Mouse (Mus musculus) intestine, embryonic 15.5 days (tissue): ENCODE results near the gene Esr1. TPM values are rescaled to one million over a fixed set of nuclear protein-coding genes. Genes with fewer than 3 reads are reported as not detected.
A peak's percentile ranks its signal among the peaks of the same experiment; 100 is the strongest.

Experiments
- ATAC-seq: fragments of 200-750 bp; cut with Nextera tagmentation; 2 replicates; pipeline ENCODE4 v1.8.0; 2017; ENCODE audit warnings: moderate TSS enrichment, moderate library complexity
- H3K27ac ChIP-seq: fragments of 300-500 bp; sonication (generic); 2 replicates; pipeline ENCODE4 v1.5.1; 2015; ENCODE audit warnings: mild to moderate bottlenecking, inconsistent platforms
- H3K27me3 ChIP-seq: fragments of 300-500 bp; sonication (generic); replicated peaks from 2 replicates; pipeline ENCODE4 v1.6.1; 2015; ENCODE audit warnings: inconsistent platforms
- H3K36me3 ChIP-seq: fragments of 300-500 bp; sonication (generic); 2 replicates; pipeline ENCODE4 v1.6.1; 2015; ENCODE audit warnings: inconsistent platforms
- H3K4me1 ChIP-seq: fragments of 300-500 bp; sonication (generic); replicated peaks from 2 replicates; pipeline ENCODE4 v1.6.1; 2015; ENCODE audit warnings: inconsistent platforms
- H3K4me2 ChIP-seq: fragments of 300-500 bp; sonication (generic); replicated peaks from 2 replicates; pipeline ENCODE4 v1.6.1; 2015; ENCODE audit warnings: mild to moderate bottlenecking, inconsistent platforms
- H3K4me3 ChIP-seq: fragments of 300-500 bp; sonication (generic); replicated peaks from 2 replicates; pipeline ENCODE4 v1.5.1; 2015; ENCODE audit warnings: inconsistent platforms
- H3K9ac ChIP-seq: fragments of 300-500 bp; sonication (generic); 2 replicates; pipeline ENCODE4 v1.6.1; 2015; ENCODE audit warnings: inconsistent platforms
- H3K9me3 ChIP-seq: fragments of 300-500 bp; sonication (generic); 2 replicates; pipeline ENCODE4 v1.6.1; 2016; ENCODE audit warnings: inconsistent platforms
- WGBS: fragments of 180-500 bp; shearing (Covaris S2); methylation state at CpG from one replicate; pipeline ENCODE4 v1.1.7; 2015; 5-methylcytosine and 5-hydroxymethylcytosine counted together
- polyA plus RNA-seq: library from polyadenylated mRNA; unstranded; fragments of >200 nt; fragmentation: Nextera tagmentation; extraction: Ambion mirVana; gene quantifications from 2 replicates; pipeline ENCODE4 v1.2.1, GENCODE M21; 2015

The Esr1 gene
- polyA plus RNA-seq, 1 experiment from 2014 or later = 0.59 TPM

DNA sequence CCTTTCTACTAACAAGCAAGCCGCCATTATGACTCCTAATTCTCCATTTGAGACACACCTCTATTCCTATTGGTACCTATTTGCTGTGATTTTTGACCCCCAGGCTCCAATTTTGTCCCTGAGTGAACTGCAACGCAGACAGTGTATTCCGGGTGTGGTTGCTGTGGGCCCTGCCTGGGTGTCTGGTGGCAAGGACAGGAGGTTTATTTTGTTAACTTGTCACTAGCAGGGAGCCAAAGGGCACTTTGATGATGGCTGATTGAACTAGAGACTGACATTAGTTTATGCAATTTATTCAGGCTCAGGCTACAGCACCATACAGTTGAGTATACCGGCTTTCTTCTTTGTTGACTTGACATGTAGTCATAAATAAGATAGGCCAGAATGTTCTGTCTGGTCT lies 13.2 kb downstream of the Esr1 start:
- H3K27ac ChIP-seq = no peak overlapping the region
- H3K36me3 ChIP-seq = no peaks in the 10 kb centered on the region
- no peak for ATAC-seq
- H3K9me3 ChIP-seq = no peaks in the 10 kb centered on the region
- H3K27me3 ChIP-seq = no peaks in the 10 kb centered on the region
- no peak overlapping the region for H3K4me3 ChIP-seq
- WGBS = 57% methylated on average over 4 of the region's 4 CpGs
- H3K4me2 ChIP-seq = no peak overlapping the region
- H3K9ac ChIP-seq = no peak overlapping the region
- no peaks in the 10 kb centered on the region for H3K4me1 ChIP-seq

DNA sequence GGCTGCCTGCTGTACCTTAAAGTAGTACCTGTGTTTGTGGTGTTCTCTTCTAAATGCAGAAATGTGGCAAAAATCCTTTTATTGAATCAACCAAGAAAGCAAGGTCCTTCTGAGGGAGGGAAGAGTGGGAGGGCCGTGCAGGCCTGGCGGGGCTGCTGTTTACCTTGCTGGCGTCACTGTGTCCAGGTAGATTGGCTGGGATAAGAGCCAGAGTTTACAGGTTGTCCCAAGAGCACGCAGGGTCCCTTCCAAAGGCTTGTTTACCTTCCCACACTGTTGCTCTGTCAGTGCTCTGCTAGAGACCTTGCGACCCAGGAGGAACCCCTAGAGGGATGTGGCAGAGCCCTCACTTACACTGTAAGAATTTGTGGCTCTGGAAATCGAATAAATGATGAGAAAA lies 13.9 kb downstream of the Esr1 start:
- 39% methylated on average over 6 of the region's 6 CpGs for WGBS
- Histone ChIP-seq H3K27ac (no peak overlapping the region), H3K36me3 (no peaks in the 10 kb centered on the region), H3K4me2 (no peak overlapping the region), H3K27me3 (no peaks in the 10 kb centered on the region), H3K9ac (no peak overlapping the region), H3K4me1 (no peaks in the 10 kb centered on the region), H3K9me3 (no peaks in the 10 kb centered on the region), H3K4me3 (no peak overlapping the region)
- no peak for ATAC-seq

DNA sequence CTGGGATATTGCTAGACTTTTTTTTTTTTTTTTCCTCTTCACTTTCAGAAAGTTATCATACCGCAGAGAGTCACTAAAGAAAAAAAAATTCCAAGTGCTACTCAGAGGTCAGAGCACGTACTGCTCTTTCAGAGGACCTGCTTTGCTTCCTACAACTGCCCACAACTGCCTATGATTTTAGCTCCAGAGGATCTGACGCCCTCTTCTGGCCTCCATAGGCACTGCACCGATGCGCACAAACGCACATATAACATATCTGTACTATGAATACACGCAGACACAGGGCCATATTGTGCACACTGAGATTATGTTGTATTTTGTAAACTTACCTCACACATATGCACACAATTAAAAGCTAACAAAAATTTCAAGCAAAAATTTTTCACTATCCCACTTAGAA lies 15.0 kb downstream of the Esr1 start:
- Histone ChIP-seq H3K9ac (no peak overlapping the region), H3K27ac (no peak overlapping the region), H3K27me3 (no peaks in the 10 kb centered on the region), H3K4me1 (no peaks in the 10 kb centered on the region), H3K4me3 (no peak overlapping the region), H3K4me2 (no peak overlapping the region), H3K36me3 (no peaks in the 10 kb centered on the region), H3K9me3 (no peaks in the 10 kb centered on the region)
- WGBS = 81% methylated on average over 7 of the region's 7 CpGs
- ATAC-seq = no peak

DNA sequence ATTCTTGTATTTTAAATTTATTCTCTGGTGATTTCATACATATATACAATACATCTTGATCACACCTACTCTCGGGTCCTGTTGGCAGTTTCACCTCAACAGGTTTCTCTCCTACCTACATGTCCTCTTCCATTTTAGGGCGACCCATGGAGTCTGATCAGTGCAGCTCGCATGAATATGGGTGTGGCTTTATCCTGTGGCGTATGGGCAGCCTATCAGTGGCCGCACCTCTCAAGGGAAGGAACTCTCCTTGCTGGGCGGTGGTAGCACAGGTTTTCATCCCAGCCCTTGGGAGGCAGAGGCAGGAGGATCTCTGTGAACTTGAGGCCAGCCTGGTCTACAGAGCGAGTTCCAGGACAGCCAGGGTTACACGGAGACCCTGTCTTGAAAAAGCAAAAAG lies 15.6 kb downstream of the Esr1 start:
- no peaks in the 10 kb centered on the region for H3K4me1 ChIP-seq
- 93% methylated on average over 8 of the region's 8 CpGs for WGBS

DNA sequence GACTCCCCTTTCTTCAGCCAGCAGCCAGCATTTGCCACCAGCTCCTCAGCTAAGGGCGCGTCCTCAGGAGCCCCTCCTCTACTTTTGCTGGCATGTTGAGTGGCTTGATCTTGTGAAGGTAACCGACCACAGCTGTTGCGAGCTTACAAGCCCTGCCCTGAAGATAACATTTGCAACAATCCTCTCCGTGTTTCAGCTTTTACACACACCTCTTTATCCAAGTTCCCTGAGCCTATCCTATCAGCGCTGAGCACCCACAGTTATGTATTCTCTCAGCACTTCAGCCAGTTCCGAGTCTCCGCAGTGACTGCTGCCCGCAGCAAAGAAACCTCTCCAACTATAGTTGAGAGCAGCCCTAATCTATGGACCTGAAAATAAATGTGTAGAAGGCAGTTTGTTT lies 16.0 kb downstream of the Esr1 start:
- Histone ChIP-seq H3K27ac (no peak overlapping the region), H3K9me3 (no peaks in the 10 kb centered on the region), H3K9ac (no peak overlapping the region), H3K36me3 (no peaks in the 10 kb centered on the region), H3K4me3 (no peak overlapping the region), H3K4me1 (no peaks in the 10 kb centered on the region), H3K4me2 (no peak overlapping the region), H3K27me3 (no peaks in the 10 kb centered on the region)
- no peak for ATAC-seq
- WGBS = 81% methylated on average over 9 of the region's 9 CpGs

More for the DNA sequence above, 15.6 kb downstream of the Esr1 start:
- H3K9me3 ChIP-seq = no peaks in the 10 kb centered on the region
- no peaks in the 10 kb centered on the region for H3K27me3 ChIP-seq
- H3K27ac ChIP-seq = no peak overlapping the region
- ATAC-seq = no peak
- H3K36me3 ChIP-seq = no peaks in the 10 kb centered on the region
- no peak overlapping the region for H3K4me3 ChIP-seq
- H3K9ac ChIP-seq = no peak overlapping the region
- no peak overlapping the region for H3K4me2 ChIP-seq

DNA sequence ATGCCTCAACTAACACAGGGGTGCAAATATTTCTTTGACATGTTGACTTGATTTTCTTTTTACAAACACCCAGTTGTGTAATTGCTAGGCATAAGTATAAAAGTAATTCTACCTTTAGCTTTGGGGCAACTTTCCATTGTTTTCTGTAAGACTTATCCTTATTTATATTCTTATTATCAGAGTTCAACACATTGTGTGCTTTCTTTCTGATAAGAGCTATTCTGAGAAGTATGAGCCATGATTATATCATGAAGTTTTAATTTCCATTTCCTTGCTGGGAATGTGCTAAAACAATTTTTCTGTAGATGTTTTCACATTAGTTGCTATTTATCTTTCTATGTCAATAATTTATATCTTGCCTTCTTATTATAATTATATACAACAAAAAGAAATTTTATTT lies 17.9 kb downstream of the Esr1 start:
- Histone ChIP-seq H3K4me3 (no peak overlapping the region), H3K4me2 (no peak overlapping the region), H3K9me3 (no peaks in the 10 kb centered on the region), H3K27ac (no peak overlapping the region), H3K9ac (no peak overlapping the region), H3K27me3 (no peaks in the 10 kb centered on the region), H3K36me3 (no peaks in the 10 kb centered on the region), H3K4me1 (no peaks in the 10 kb centered on the region)
- ATAC-seq = no peak

DNA sequence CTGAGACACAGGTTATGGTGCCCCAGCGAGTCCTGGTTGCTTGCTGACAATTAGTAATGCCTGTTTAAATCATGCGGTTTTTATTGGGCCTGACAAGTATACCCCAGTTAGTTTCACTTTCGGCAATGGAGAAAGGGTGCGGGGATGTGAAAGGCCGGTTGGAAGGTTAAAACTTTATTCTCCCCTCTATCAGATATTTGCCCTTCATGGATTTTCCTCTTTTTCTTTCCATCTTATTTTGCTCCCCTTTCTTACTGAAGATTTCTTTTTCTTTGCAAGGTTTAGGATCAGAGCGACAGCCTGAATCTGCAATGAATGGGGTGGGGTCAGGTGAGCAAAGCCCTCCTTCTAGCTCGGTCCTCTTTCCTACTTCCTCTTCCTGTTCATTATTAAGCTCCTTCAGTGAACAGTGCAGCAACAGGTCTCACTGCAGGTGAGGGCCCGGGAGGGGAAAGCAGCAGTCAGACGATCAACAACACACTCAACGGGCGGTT lies 20.9 kb downstream of the Esr1 start:
- WGBS = 59% methylated on average over 11 of the region's 11 CpGs
- Histone ChIP-seq H3K4me2 (no peak overlapping the region), H3K36me3 (no peaks in the 10 kb centered on the region), H3K4me1 (no peaks in the 10 kb centered on the region), H3K9ac (no peak overlapping the region), H3K27me3 (no peaks in the 10 kb centered on the region), H3K27ac (no peak overlapping the region), H3K9me3 (no peaks in the 10 kb centered on the region), H3K4me3 (no peak overlapping the region)
- peak; percentile 59; the same call in 1 of the 2 replicates for ATAC-seq

DNA sequence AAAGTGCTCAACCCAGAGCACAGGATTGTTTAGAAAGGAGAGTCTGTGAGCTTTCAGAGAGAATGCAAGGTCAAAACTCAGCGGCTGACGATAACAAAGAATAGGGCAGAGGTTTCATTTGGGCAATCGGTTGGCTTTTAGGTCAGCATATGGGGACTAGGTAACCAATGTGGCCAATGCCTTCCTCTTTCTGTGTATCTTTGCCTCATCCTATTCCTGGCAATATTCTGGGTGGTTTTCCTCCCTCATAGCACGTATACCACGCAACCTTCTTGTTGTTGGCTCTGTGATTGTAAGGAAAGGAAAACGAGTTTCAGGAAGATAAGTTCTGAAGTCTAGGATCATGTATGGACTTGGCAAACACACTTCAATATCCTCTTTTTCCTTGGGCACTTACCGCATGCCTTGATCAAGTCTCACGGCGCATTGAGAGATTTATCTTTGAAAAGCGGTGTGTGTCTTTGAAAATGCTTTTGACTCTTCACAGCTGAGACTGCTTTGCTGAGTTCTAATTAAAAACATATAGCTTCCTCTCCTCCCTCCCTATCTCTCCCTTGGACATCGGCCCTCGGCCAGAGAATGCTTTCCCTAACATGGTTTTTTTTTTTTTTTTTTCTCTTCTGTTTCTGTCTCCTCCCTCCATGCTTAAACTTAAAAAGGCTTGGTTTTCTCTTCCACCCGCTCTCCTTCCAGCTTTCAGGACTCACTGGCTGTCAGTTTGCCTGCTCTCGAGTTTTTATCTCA lies 22.1 kb downstream of the Esr1 start:
- Histone ChIP-seq H3K9ac (no peak overlapping the region), H3K27ac (no peak overlapping the region), H3K9me3 (no peaks in the 10 kb centered on the region), H3K36me3 (no peaks in the 10 kb centered on the region), H3K4me2 (no peak overlapping the region), H3K27me3 (no peaks in the 10 kb centered on the region), H3K4me3 (no peak overlapping the region), H3K4me1 (no peaks in the 10 kb centered on the region)
- WGBS = 60% methylated on average over 14 of the region's 14 CpGs
- no peak for ATAC-seq

DNA sequence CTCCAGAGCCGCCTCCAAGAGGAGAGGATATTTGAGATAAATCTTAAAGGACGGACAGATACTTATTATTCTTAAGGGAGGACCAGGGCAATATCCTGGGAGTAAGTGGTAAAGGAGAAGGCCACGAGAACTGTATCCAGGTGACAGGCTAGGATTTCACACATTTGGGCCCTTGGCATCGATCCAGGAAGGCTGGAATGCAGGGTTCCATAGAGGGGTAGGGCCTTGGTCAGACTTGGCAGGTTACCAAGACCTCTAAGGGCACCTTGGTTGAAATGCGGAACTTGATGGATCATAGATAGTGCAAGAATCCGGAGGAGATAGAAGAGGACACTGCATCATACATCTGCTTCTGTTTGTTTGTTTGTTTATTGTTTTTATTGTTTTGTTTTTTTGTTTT lies 24.3 kb downstream of the Esr1 start:
- Histone ChIP-seq H3K9me3 (no peaks in the 10 kb centered on the region), H3K9ac (no peak overlapping the region), H3K36me3 (no peaks in the 10 kb centered on the region), H3K4me1 (no peaks in the 10 kb centered on the region), H3K4me2 (no peak overlapping the region), H3K27ac (no peak overlapping the region), H3K4me3 (no peak overlapping the region), H3K27me3 (no peaks in the 10 kb centered on the region)
- no peak for ATAC-seq
- 73% methylated on average over 6 of the region's 6 CpGs for WGBS

DNA sequence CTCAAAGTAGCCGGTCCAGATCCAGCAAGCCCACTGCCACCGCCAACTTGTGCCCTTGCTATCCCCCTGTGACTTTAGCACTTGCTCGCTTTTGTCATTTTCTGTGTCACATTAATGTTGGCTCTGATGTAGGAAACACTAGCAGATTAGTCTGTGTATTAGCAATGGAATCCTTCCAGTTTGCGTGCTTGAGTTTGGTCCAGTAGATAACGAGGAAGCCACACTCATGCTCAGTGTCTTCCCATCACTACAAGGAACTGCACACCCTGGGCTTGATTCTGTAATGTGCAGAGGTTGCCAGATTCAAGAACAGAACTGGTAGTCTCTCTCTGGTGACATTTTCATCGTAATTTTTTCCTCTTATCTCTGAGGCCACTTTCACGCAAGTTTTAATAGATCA lies 34.7 kb downstream of the Esr1 start:
- H3K36me3 ChIP-seq = no peaks in the 10 kb centered on the region
- no peaks in the 10 kb centered on the region for H3K4me1 ChIP-seq
- H3K4me2 ChIP-seq = no peak overlapping the region
- ATAC-seq = no peak
- H3K27me3 ChIP-seq = no peaks in the 10 kb centered on the region
- no peaks in the 10 kb centered on the region for H3K9me3 ChIP-seq
- no peak overlapping the region for H3K9ac ChIP-seq
- H3K4me3 ChIP-seq = no peak overlapping the region
- WGBS = 89% methylated on average over 7 of the region's 7 CpGs
- no peak overlapping the region for H3K27ac ChIP-seq

DNA sequence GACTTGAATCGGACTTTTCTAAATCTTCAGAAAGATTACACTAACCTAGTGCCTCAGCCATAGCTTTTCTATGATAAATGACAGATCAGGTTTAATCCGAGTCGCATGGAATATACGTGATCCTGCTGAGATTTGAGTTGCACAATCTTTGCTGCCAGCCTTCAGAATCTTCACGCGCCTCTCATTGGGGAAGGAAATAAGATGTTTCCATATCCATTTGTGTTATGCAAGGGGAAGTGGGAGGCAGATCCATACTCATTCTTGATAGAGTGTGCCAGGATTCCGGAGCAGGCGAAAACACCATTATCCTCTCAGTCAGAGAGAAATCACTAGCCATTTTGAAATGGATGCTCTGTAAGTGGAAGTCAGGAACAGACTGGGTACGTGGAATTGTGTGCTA lies 35.5 kb downstream of the Esr1 start:
- Histone ChIP-seq H3K4me2 (no peak overlapping the region), H3K27ac (no peak overlapping the region), H3K4me3 (no peak overlapping the region), H3K36me3 (no peaks in the 10 kb centered on the region), H3K4me1 (no peaks in the 10 kb centered on the region), H3K9me3 (no peaks in the 10 kb centered on the region), H3K9ac (no peak overlapping the region), H3K27me3 (no peaks in the 10 kb centered on the region)
- WGBS = 86% methylated on average over 9 of the region's 9 CpGs
- no peak for ATAC-seq

DNA sequence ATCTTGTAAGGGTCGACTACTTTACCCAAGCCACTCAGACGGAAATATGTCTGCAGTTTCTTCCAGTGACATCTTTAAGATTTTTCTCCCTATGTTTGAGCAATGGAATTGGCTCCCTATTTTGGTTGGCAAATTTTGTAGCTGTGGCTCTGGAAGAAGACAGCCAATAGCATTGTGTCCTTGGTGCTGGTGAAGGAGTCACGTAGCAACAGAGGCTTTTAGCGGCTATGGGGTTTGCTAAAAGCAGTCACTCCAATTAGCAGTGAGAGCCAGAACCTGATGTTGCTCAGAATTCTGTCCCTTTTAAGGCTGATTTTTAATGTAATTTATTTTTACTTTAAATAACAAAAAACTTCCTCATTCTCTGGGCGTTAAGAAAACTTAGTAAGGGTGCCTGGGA lies 54.0 kb downstream of the Esr1 start:
- WGBS = 79% methylated on average over 5 of the region's 5 CpGs
- H3K36me3 ChIP-seq = no peaks in the 10 kb centered on the region

DNA sequence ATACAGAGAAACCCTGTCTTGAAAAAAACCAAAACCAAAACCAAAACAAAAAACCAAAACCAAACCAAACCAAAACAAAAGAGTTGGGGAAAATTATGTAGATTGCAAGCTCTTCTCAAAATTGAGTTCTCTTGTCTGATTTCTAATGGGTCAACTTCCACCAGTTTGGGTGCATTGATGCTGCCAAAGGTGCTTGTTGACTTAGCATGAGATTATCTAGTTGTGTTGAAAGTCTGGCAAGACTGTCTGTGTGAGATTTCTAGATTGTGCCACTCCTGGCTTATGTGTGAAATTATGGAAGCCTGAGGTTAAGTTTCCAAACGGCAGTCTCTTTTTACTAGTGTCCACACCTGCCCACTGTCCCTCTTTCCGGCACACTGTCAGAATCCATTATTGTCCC lies 55.6 kb downstream of the Esr1 start:
- no peak overlapping the region for H3K4me2 ChIP-seq
- no peaks in the 10 kb centered on the region for H3K9me3 ChIP-seq
- 88% methylated on average over 2 of the region's 2 CpGs for WGBS
- H3K4me3 ChIP-seq = no peak overlapping the region
- no peak overlapping the region for H3K27ac ChIP-seq
- no peak for ATAC-seq
- H3K9ac ChIP-seq = no peak overlapping the region
- H3K4me1 ChIP-seq = no peaks in the 10 kb centered on the region
- H3K27me3 ChIP-seq = no peaks in the 10 kb centered on the region
- H3K36me3 ChIP-seq = no peaks in the 10 kb centered on the region

More for the DNA sequence above, 54.0 kb downstream of the Esr1 start:
- Histone ChIP-seq H3K9me3 (no peaks in the 10 kb centered on the region), H3K4me1 (no peaks in the 10 kb centered on the region), H3K27me3 (no peaks in the 10 kb centered on the region), H3K9ac (no peak overlapping the region), H3K4me2 (no peak overlapping the region), H3K27ac (no peak overlapping the region), H3K4me3 (no peak overlapping the region)
- ATAC-seq = no peak
